Mouse (Mus musculus) macrophage (primary cell): ENCODE measurements around the gene Kcnt2. TPM values are rescaled to one million over a fixed set of nuclear protein-coding genes. Genes with fewer than 3 reads are reported as not detected.

Experiments
- H3K27ac ChIP-seq: fragments of 350-480 bp; formaldehyde crosslinking; 2 replicates; pipeline ENCODE4 v1.9.0; 2021
- H3K36me3 ChIP-seq: fragments of 350-480 bp; formaldehyde crosslinking; 2 replicates; pipeline ENCODE4 v1.9.0; 2021; ENCODE audit errors: inconsistent target
- H3K4me3 ChIP-seq: fragments of 350-480 bp; formaldehyde crosslinking; 2 replicates; pipeline ENCODE4 v1.9.0; 2021; ENCODE audit errors: inconsistent target
- H3K79me2 ChIP-seq: fragments of 350-480 bp; formaldehyde crosslinking; 2 replicates; pipeline ENCODE4 v1.9.0; 2021; ENCODE audit errors: inconsistent target
- WGBS: methylation state at CpG from one replicate; pipeline ENCODE4 v1.1.7; 2026; ENCODE audit warnings: inconsistent platforms; ENCODE audit not compliant: missing documents; 5-methylcytosine and 5-hydroxymethylcytosine counted together
- polyA plus RNA-seq: library from polyadenylated mRNA; stranded (reverse); fragments of 250-400 nt; gene quantifications from 3 replicates; pipeline ENCODE4 v1.2.4, GENCODE M21; 2018; ENCODE audit warnings: inconsistent platforms

Gene Kcnt2
- polyA plus RNA-seq, 1 experiment from 2014 or later = not detected

GRCm38 (mm10) chr1:140659607-140660340 lies 413.8 kb downstream of the Kcnt2 start:
- Histone ChIP-seq H3K79me2 (no peaks in the 10 kb centered on the region), H3K27ac (no peak overlapping the region), H3K4me3 (no peak overlapping the region), H3K36me3 (no peaks in the 10 kb centered on the region)
- WGBS = 57% methylated on average over 3 of the region's 3 CpGs

GRCm38 (mm10) chr1:140660751-140661403 lies 414.9 kb downstream of the Kcnt2 start:
- H3K36me3 ChIP-seq = no peaks in the 10 kb centered on the region
- no peak overlapping the region for H3K4me3 ChIP-seq
- H3K79me2 ChIP-seq = no peaks in the 10 kb centered on the region
- 58% methylated on average over 12 of the region's 12 CpGs for WGBS
- no peak overlapping the region for H3K27ac ChIP-seq

DNA sequence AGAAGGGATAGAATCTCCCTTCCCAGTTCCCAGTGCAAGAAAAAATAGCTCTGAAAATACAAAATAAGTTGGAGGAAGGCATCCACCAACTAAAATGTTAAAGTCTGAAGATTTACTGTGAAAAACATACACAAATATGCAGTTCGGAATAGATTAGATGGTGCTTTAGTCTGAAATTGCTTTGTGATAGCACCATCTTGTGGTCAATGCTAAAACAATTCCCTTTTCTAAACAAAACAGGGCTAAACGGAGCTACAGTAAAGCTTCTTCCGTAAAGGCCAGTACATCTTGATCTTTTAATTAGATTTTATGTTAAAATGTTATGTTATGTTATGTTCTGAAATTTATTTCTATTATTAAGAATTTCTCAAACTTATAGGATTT lies 415.4 kb downstream of the Kcnt2 start:
- 33% methylated on average over 3 of the region's 3 CpGs for WGBS
- H3K36me3 ChIP-seq = no peaks in the 10 kb centered on the region
- H3K27ac ChIP-seq = no peak overlapping the region

More for the DNA sequence above, 415.4 kb downstream of the Kcnt2 start:
- Histone ChIP-seq H3K4me3 (no peak overlapping the region), H3K79me2 (no peaks in the 10 kb centered on the region)

Other genes starting within 250 kb of the Kcnt2 start
- gene Cfh, start 62.4 kb upstream of the Kcnt2 start, polyA plus RNA-seq = 6.0 to 14.3 TPM (median 12.4 TPM) in 3 replicates